Mouse (Mus musculus): Measurements from ENCODE around the gene Capn2.

DNA sequence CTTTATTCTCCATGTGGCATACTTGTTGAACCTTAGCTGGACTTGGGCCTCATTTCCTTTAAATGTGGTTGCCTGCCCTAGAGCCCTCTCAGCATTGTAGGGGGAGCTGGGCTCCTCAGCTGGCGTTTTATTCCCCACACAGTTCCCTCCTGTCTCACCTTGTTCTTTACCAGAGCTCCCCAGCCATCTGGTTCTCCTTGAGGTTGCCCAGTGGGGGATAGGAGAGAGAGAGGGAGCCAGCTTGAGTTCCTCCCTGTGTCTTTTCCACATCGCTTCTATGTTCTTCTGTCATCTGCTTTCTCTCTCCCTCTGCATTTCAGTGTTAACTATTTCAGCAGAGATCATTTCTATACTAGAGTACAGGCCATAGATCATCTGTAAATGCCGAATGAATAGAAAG, 92.2 kb downstream of the Capn2 start:
- TF ChIP-seq CTCF (IDR thresholded peaks at IDR 0.05) (no peak), POLR2A (IDR thresholded peaks at IDR 0.05; ENCODE audit: insufficient read depth, low read depth, low read length) (no peak)
